Mouse (Mus musculus): ENCODE measurements around the gene Pdzrn4.

DNA sequence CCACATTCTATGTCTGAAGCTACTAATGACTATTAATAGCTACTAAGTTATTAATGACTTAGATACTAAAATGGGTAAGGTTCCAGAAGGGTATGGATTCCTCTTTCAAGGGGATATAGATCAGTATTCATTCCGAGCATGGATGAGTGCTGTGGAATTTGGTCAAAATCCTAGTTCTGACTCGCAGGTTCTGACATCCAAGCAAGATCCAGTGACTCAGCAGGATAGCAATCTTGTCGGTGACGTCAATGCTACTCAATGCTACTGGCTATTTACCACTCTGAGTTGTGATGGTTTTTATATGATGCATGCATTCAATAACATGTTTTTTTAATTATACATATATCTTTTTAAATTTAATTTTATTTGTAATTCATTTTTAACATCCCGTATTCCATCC lies 279.4 kb downstream of the Pdzrn4 start:
- TF ChIP-seq CTCF (IDR thresholded peaks at IDR 0.05; ENCODE audit: low read depth, low read length): no peak
- TF ChIP-seq POLR2A (IDR thresholded peaks at IDR 0.05; ENCODE audit: insufficient read depth, low read length): no peak
